Mouse (Mus musculus) C2C12 (cell line): Measurements from ENCODE around the gene Tef.

ENCODE experiments used
- CEBPB ChIP-seq: IDR thresholded peaks from one replicate; pipeline ENCODE4 v1.6.1; 2011; ENCODE audit warnings: low read depth, mild to moderate bottlenecking, control low read depth, moderate library complexity
- CTCF ChIP-seq: IDR thresholded peaks from one replicate; pipeline ENCODE4 v1.5.1; 2011; ENCODE audit not compliant: control insufficient read depth, insufficient read depth, insufficient read length
- MAX ChIP-seq: IDR thresholded peaks from one replicate; pipeline ENCODE4 v1.6.1; 2011; ENCODE audit warnings: mild to moderate bottlenecking, control low read depth
- MYOD1 ChIP-seq: IDR thresholded peaks from one replicate; pipeline ENCODE4 v1.6.1; 2011; ENCODE audit warnings: low read depth; ENCODE audit not compliant: control insufficient read depth, insufficient read length
- MYOG ChIP-seq: IDR thresholded peaks from one replicate; pipeline ENCODE4 v1.6.1; 2011; ENCODE audit not compliant: control insufficient read depth, insufficient read length; ENCODE audit errors: extremely low read depth

DNA sequence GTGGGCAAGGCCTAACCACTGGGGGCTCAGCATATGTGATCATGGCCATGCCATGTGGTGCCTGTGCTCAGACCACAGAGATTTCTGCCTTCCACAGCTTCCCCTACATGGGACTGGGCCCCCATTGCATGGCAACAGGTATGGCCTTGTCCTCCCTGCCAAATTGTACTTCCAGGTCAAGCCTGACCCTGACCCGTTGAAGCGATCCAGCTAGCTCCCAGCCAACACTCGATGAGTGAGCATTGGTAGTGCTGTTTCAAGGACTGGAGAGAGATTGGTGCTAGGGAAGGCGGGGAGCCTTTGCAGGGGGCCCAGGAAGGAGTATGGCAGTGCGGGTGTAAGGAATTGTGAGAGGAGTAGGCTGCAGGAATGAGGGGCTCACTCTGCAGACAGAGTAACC lies 35.8 kb upstream of the Tef start:
- TF ChIP-seq CTCF (no peak), MYOG (no peak), CEBPB (no peak), MAX (no peak), MYOD1 (no peak)
